Mouse (Mus musculus) lung, postnatal 0 days (tissue): ENCODE measurements around the gene Adamts17.

Experiments
- CTCF ChIP-seq: IDR thresholded peaks from 2 replicates; pipeline ENCODE4 v1.5.1; 2016; ENCODE audit warnings: antibody characterized with exemption, mild to moderate bottlenecking
- EP300 ChIP-seq: IDR thresholded peaks from 2 replicates; pipeline ENCODE4 v1.6.1; 2016; ENCODE audit warnings: antibody characterized with exemption, mild to moderate bottlenecking, control low read depth

- TF ChIP-seq CTCF (no peak), EP300 (no peak)
These were observed 7.0 kb downstream of the Adamts17 start for GRCm38 (mm10) chr7:66846582-66846981.
